ENCODE assay signal across 9 mouse cellular contexts in genomic region chr8:91747174-91747859, GRCm38 (mm10). TPM values are rescaled to one million over a fixed set of nuclear protein-coding genes. Genes with fewer than 3 reads are reported as not detected.
DNase-seq lines count a peak whose midpoint lies in the region; ATAC-seq and TF ChIP-seq lines count a peak whose summit lies in the region.
"Had no signal": no experiment of that assay in that cellular context is flagged by ENCODE, and none has a peak within 500 bp of the region (broad histone marks: within the 10 kb centered on the region; RNA-seq: fewer than 3 reads in every experiment).

No protein-coding gene starts in this region.

- no peak overlapping the region for H3K9ac ChIP-seq in kidney, postnatal 0 days (ENCODE audit: low read depth, low read length)
- H3K9ac ChIP-seq in embryonic facial prominence, embryonic 13.5 days, result 0 out of 2 replicates have a peak overlapping the region, but pooled peaks have one; percentile 22
- no peak overlapping the region for H3K9ac ChIP-seq in intestine, embryonic 15.5 days

- no peak for ATAC-seq in kidney, postnatal 0 days (replicated peaks; ENCODE audit: low FRiP score, low read depth)
- ATAC-seq in embryonic facial prominence, embryonic 13.5 days (ENCODE audit: insufficient number of reproducible peaks, insufficient read depth, low FRiP score, low TSS enrichment, low read depth), result no peak
- no peak for ATAC-seq in intestine, embryonic 15.5 days
- ATAC-seq in granulocyte monocyte progenitor cell, adult 5-6 weeks (replicated peaks; ENCODE audit: poor library complexity, severe bottlenecking), result no peak

- H3K27ac ChIP-seq in kidney, postnatal 0 days, result no peak overlapping the region
- no peak overlapping the region for H3K27ac ChIP-seq in embryonic facial prominence, embryonic 13.5 days
- H3K27ac ChIP-seq in intestine, embryonic 15.5 days, result no peak overlapping the region

- 39% methylated on average over 24 of the region's 24 CpGs for WGBS in kidney, postnatal 0 days
- WGBS in embryonic facial prominence, embryonic 13.5 days, result 48% methylated on average over 24 of the region's 24 CpGs
- WGBS in intestine, embryonic 15.5 days, result 39% methylated on average over 24 of the region's 24 CpGs

- H3K27me3 ChIP-seq in kidney, postnatal 0 days (ENCODE audit: insufficient read depth, low read length), result no peaks in the 10 kb centered on the region
- peaks cover 14% of the 10 kb centered on the region for H3K27me3 ChIP-seq in embryonic facial prominence, embryonic 13.5 days
- 0 out of 2 replicates have a peak, but pooled peaks cover 4% of the 10 kb centered on the region for H3K27me3 ChIP-seq in intestine, embryonic 15.5 days (replicated peaks)

- H3K4me2 ChIP-seq in kidney, postnatal 0 days (ENCODE audit: low read length), result 0 out of 2 replicates have a peak overlapping the region, but pooled peaks have one; percentile 25
- H3K4me2 ChIP-seq in embryonic facial prominence, embryonic 13.5 days, result peak overlapping the region; percentile 30
- H3K4me2 ChIP-seq in intestine, embryonic 15.5 days (replicated peaks), result peak overlapping the region; percentile 42

- no peak overlapping the region for H3K4me3 ChIP-seq in kidney, postnatal 0 days (replicated peaks; ENCODE audit: low read depth, low read length)
- no peak overlapping the region for H3K4me3 ChIP-seq in embryonic facial prominence, embryonic 13.5 days
- no peak overlapping the region for H3K4me3 ChIP-seq in intestine, embryonic 15.5 days (replicated peaks)
- H3K4me3 ChIP-seq: megakaryocyte, embryonic 14.5 days had no signal

- no peaks in the 10 kb centered on the region for H3K36me3 ChIP-seq in kidney, postnatal 0 days (ENCODE audit: insufficient read depth, low read length)
- H3K36me3 ChIP-seq in embryonic facial prominence, embryonic 13.5 days, result no peaks in the 10 kb centered on the region
- no peaks in the 10 kb centered on the region for H3K36me3 ChIP-seq in intestine, embryonic 15.5 days

- no peaks in the 10 kb centered on the region; the same call in 1 of the 2 replicates for H3K4me1 ChIP-seq in kidney, postnatal 0 days (replicated peaks; ENCODE audit: insufficient read depth, low read length)
- H3K4me1 ChIP-seq in embryonic facial prominence, embryonic 13.5 days, result peaks cover 60% of the 10 kb centered on the region
- H3K4me1 ChIP-seq in intestine, embryonic 15.5 days (replicated peaks), result 0 out of 2 replicates have a peak, but pooled peaks cover 2% of the 10 kb centered on the region
- H3K4me1 ChIP-seq: megakaryocyte, embryonic 14.5 days had no signal

- peak; percentile 20 for DNase-seq in kidney, postnatal 0 days (ENCODE audit: low spot score)
- DNase-seq in kidney, adult 11 months, result no peak
- DNase-seq in embryo, embryonic 10 days (ENCODE audit: low spot score), result peak; percentile 41
- no peak for DNase-seq in B cell, adult 2 months
- DNase-seq in layer of hippocampus, adult 9-11 months, result no peak

- no peak for TF ChIP-seq CTCF in kidney, postnatal 0 days (IDR thresholded peaks at IDR 0.05; ENCODE audit: low read depth)

- H3K9me3 ChIP-seq in kidney, postnatal 0 days (replicated peaks; ENCODE audit: low read length), result no peaks in the 10 kb centered on the region
- H3K9me3 ChIP-seq in embryonic facial prominence, embryonic 13.5 days, result no peaks in the 10 kb centered on the region
- no peaks in the 10 kb centered on the region for H3K9me3 ChIP-seq in intestine, embryonic 15.5 days
- H3K9me3 ChIP-seq: megakaryocyte, embryonic 14.5 days had no signal

RNA-seq across cellular contexts. Expression of gene Irx3, which starts 54.5 kb away (rescaled TPM):
- 22.2 and 25.2 TPM in 2 replicates for polyA plus RNA-seq in kidney, postnatal 0 days (2015; fragmentation: Nextera tagmentation; extraction: Ambion mirVana)
- 23.0 and 32.6 TPM in 2 replicates for polyA plus RNA-seq in embryonic facial prominence, embryonic 13.5 days (2015; fragmentation: Nextera tagmentation; extraction: Ambion mirVana)
- 0.58 and 0.63 TPM in 2 replicates for polyA plus RNA-seq in intestine, embryonic 15.5 days (2015; fragmentation: Nextera tagmentation; extraction: Ambion mirVana)
- not detected in 2 replicates for total RNA-seq in granulocyte monocyte progenitor cell, adult 5-6 weeks (2014; fragmentation: Nextera tagmentation)
- not detected in 2 replicates for total RNA-seq in granulocyte monocyte progenitor cell, adult 5-6 weeks (2017)

Comparison
In these comparisons a context has a peak if more than half of its experiments do, and no peak if none do; other contexts are left out.
1. DNase-seq: peak in kidney, postnatal 0 days (single experiment) and embryo, embryonic 10 days (single experiment); none in kidney, adult 11 months (single experiment), B cell, adult 2 months (0 of 2) and layer of hippocampus, adult 9-11 months (single experiment).
2. RNA of gene Irx3, which starts 54.5 kb away (polyA plus RNA-seq): 23.0 to 32.6 TPM in embryonic facial prominence, embryonic 13.5 days and 22.2 to 25.2 TPM in kidney, postnatal 0 days; 0.58 to 0.63 TPM in intestine, embryonic 15.5 days; every median in the first group is over 10 times any median in the second.
3. Peak in every context shown above with its lines, with median percentiles within 50 percentile points of each other: H3K4me2 ChIP-seq.